Mouse (Mus musculus): Measurements from ENCODE around the gene Eaf2.

GRCm38 (mm10) chr16:36875276-36875851 is 561 bp upstream of the Eaf2 start:
- no peak for TF ChIP-seq CTCF (IDR thresholded peaks at IDR 0.05; ENCODE audit: borderline replicate concordance, extremely low read depth, insufficient read depth, insufficient read length)
- no peak for TF ChIP-seq POLR2A (IDR thresholded peaks at IDR 0.05; ENCODE audit: borderline replicate concordance, extremely low read depth, insufficient read depth, insufficient read length, poor library complexity, severe bottlenecking)

All from brain, embryonic 14.5 days (tissue).